Mouse (Mus musculus): ENCODE data around the gene Apol10b. TPM values are rescaled to one million over a fixed set of nuclear protein-coding genes. Genes with fewer than 3 reads are reported as not detected.

Apol10b gene
- total and polyA plus RNA-seq, 3 experiments, result 0.08 to 0.19 TPM; not detected in 1

Other genes with a start within 250 kb of the Apol10b start
- gene Apol7a, start 197.0 kb downstream of the Apol10b start, total RNA-seq (2012; rRNA removed), result not detected in 2 replicates
- gene Apol7a, start 197.0 kb downstream of the Apol10b start, polyA plus RNA-seq (2012; ENCODE audit: insufficient read depth in 1 of 2, insufficient read length in 2 of 2, low read depth in 1 of 2, low replicate concordance in 2 of 2, missing spikeins in 1 of 2), result not detected
- not detected in 2 replicates for gene Apol9a, start 185.0 kb downstream of the Apol10b start, total RNA-seq (2012; rRNA removed)
- not detected for gene Apol9a, start 185.0 kb downstream of the Apol10b start, polyA plus RNA-seq (2012; ENCODE audit: insufficient read depth in 1 of 2, insufficient read length in 2 of 2, low read depth in 1 of 2, low replicate concordance in 2 of 2, missing spikeins in 1 of 2)
- not detected in 2 replicates for gene Apol7b, start 148.6 kb downstream of the Apol10b start, total RNA-seq (2012; rRNA removed)
- gene Apol7b, start 148.6 kb downstream of the Apol10b start, polyA plus RNA-seq (2012; ENCODE audit: insufficient read depth in 1 of 2, insufficient read length in 2 of 2, low read depth in 1 of 2, low replicate concordance in 2 of 2, missing spikeins in 1 of 2), result not detected
- gene Apol10a, start 119.1 kb downstream of the Apol10b start, total RNA-seq (2012; rRNA removed), result not detected in 2 replicates
- gene Apol10a, start 119.1 kb downstream of the Apol10b start, polyA plus RNA-seq (2012; ENCODE audit: insufficient read depth in 1 of 2, insufficient read length in 2 of 2, low read depth in 1 of 2, low replicate concordance in 2 of 2, missing spikeins in 1 of 2), result not detected
- gene Apol11a, start 87.9 kb downstream of the Apol10b start, total RNA-seq (2012; rRNA removed), result 0.12 TPM in 1 of 2 replicates, not detected in the other
- not detected for gene Apol11a, start 87.9 kb downstream of the Apol10b start, polyA plus RNA-seq (2012; ENCODE audit: insufficient read depth in 1 of 2, insufficient read length in 2 of 2, low read depth in 1 of 2, low replicate concordance in 2 of 2, missing spikeins in 1 of 2)
- not detected in 2 replicates for gene Apol7c, start 62.8 kb downstream of the Apol10b start, total RNA-seq (2012; rRNA removed)
- not detected for gene Apol7c, start 62.8 kb downstream of the Apol10b start, polyA plus RNA-seq (2012; ENCODE audit: insufficient read depth in 1 of 2, insufficient read length in 2 of 2, low read depth in 1 of 2, low replicate concordance in 2 of 2, missing spikeins in 1 of 2)
- gene 1700025B11Rik, start 34.2 kb downstream of the Apol10b start, total RNA-seq (2012; rRNA removed), result not detected in 2 replicates
- gene 1700025B11Rik, start 34.2 kb downstream of the Apol10b start, polyA plus RNA-seq (2012; ENCODE audit: insufficient read depth in 1 of 2, insufficient read length in 2 of 2, low read depth in 1 of 2, low replicate concordance in 2 of 2, missing spikeins in 1 of 2), result not detected
- gene Gm36245, start 3.1 kb upstream of the Apol10b start, total RNA-seq (2012; rRNA removed), result not detected in 2 replicates
- gene Gm36245, start 3.1 kb upstream of the Apol10b start, polyA plus RNA-seq (2012; ENCODE audit: insufficient read depth in 1 of 2, insufficient read length in 2 of 2, low read depth in 1 of 2, low replicate concordance in 2 of 2, missing spikeins in 1 of 2), result not detected
- 0.52 and 1.3 TPM in 2 replicates for gene Apol11b, start 47.2 kb upstream of the Apol10b start, total RNA-seq (2012; rRNA removed)
- gene Apol11b, start 47.2 kb upstream of the Apol10b start, polyA plus RNA-seq (2012; ENCODE audit: insufficient read depth in 1 of 2, insufficient read length in 2 of 2, low read depth in 1 of 2, low replicate concordance in 2 of 2, missing spikeins in 1 of 2), result under 1 TPM in 1 of 2 experiments, not detected in 1; 0.39 TPM
- not detected in 2 replicates for gene Apol7e, start 102.7 kb upstream of the Apol10b start, total RNA-seq (2012; rRNA removed)
- gene Apol7e, start 102.7 kb upstream of the Apol10b start, polyA plus RNA-seq (2012; ENCODE audit: insufficient read depth in 1 of 2, insufficient read length in 2 of 2, low read depth in 1 of 2, low replicate concordance in 2 of 2, missing spikeins in 1 of 2), result not detected
- gene Apol9b, start 132.9 kb upstream of the Apol10b start, total RNA-seq (2012; rRNA removed), result not detected in 2 replicates
- not detected for gene Apol9b, start 132.9 kb upstream of the Apol10b start, polyA plus RNA-seq (2012; ENCODE audit: insufficient read depth in 1 of 2, insufficient read length in 2 of 2, low read depth in 1 of 2, low replicate concordance in 2 of 2, missing spikeins in 1 of 2)
- gene Apol8, start 160.9 kb upstream of the Apol10b start, total RNA-seq (2012; rRNA removed), result 0.39 and 1.4 TPM in 2 replicates
- gene Apol8, start 160.9 kb upstream of the Apol10b start, polyA plus RNA-seq (2012; ENCODE audit: insufficient read depth in 1 of 2, insufficient read length in 2 of 2, low read depth in 1 of 2, low replicate concordance in 2 of 2, missing spikeins in 1 of 2), result under 1 TPM in 1 of 2 experiments, not detected in 1; 0.74 TPM
- 59.3 and 65.1 TPM in 2 replicates for gene Myh9, start 246.1 kb upstream of the Apol10b start, total RNA-seq (2012; rRNA removed)
- gene Myh9, start 246.1 kb upstream of the Apol10b start, polyA plus RNA-seq (2012; ENCODE audit: insufficient read depth in 1 of 2, insufficient read length in 2 of 2, low read depth in 1 of 2, low replicate concordance in 2 of 2, missing spikeins in 1 of 2), result 100 to 1,000 TPM; 158 to 176 TPM

Data from MEL (cell line).